Mouse (Mus musculus) bone marrow macrophage, adult 2 months (primary cell): ENCODE measurements at regions not wholly inside any gene's neighbourhood (a gene's known extent, or its start where the extent isn't known, plus 50 kb on each side); places are given as distances from the start of the nearest gene placed in this dataset.

Experiments used
- CTCF ChIP-seq: IDR thresholded peaks from 2 replicates; pipeline ENCODE4 v1.5.1; 2012; ENCODE audit warnings: low read depth, mild to moderate bottlenecking, low read length, moderate library complexity
- POLR2A ChIP-seq: IDR thresholded peaks from 2 replicates; pipeline ENCODE4 v1.6.1; 2012; ENCODE audit warnings: mild to moderate bottlenecking, low read depth, low read length, borderline replicate concordance

DNA sequence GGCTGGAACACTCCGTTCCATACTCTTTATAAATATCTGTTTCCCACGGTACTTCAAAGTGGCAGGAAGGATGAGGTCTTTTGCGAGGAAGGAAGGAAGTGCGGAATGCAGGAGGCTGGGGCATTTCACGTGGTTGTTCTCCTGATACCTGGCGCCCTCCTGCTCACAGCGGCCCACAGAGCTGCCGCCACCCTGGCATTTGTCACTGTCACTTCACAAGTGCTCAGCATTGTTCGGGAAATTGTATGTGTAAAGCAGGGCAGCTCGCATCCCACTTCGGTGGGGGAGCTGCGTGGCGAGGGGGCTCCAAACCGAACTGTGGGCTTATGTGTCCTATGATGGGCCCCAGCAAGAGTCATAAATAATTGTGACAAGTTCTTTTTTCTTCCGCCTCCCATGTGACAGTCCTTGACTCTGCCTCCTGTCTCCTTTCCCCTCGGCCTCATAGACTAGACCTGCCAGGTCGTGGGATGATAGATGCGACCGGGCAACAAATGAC, 248.9 kb upstream of the Zfp64 start:
- TF ChIP-seq POLR2A (no peak), CTCF (no peak)
